Mouse (Mus musculus): ENCODE data around the gene Tnfrsf8.
"Not testable (repeated sequence)": the region's sequence is repeated elsewhere in the genome, so short reads cannot be mapped to it uniquely, and the experiment has no call there.

Tnfrsf8 gene

DNA sequence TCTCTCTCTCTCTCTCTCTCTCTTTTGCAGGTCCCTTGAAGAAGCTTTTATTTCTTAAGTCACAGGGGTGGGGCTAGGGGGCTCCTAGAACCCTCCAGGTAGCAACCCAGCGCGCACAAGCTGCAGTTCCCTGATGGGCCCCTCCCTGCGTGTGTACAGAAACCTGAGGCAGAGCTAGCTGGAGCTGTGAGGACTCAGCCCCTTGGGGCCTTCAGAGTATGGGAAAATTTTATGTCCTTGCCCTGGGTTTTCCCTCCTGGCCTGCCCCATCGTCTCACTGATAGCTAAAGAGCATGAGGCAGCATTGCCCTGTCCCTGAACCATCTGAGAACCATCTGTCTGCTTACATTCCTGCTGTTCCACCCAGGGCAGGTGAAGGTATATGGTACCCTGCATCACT lies 8.5 kb downstream of the Tnfrsf8 start:
- no peak for DNase-seq

- not testable (repeated sequence) for DNase-seq
Measured at GRCm38 (mm10) chr4:145305661-145306362, 9.2 kb downstream of the Tnfrsf8 start.

- DNase-seq: no peak
Measured at GRCm38 (mm10) chr4:145304109-145304508, 10.9 kb downstream of the Tnfrsf8 start.

- DNase-seq: no peak
Measured at GRCm38 (mm10) chr4:145302106-145302505, 12.9 kb downstream of the Tnfrsf8 start.

GRCm38 (mm10) chr4:145300210-145300927 lies 14.6 kb downstream of the Tnfrsf8 start:
- no peak for DNase-seq

- no peak for DNase-seq
Measured at GRCm38 (mm10) chr4:145299355-145299754, 15.6 kb downstream of the Tnfrsf8 start.

- DNase-seq: no peak
Measured at GRCm38 (mm10) chr4:145298846-145299245, 16.1 kb downstream of the Tnfrsf8 start.

- DNase-seq: peak; percentile 26 to 32
Measured at GRCm38 (mm10) chr4:145295589-145296300, 19.2 kb downstream of the Tnfrsf8 start.

GRCm38 (mm10) chr4:145294588-145294987 lies 20.4 kb downstream of the Tnfrsf8 start:
- DNase-seq: no peak

- DNase-seq: peak; percentile 24 to 41
Measured at GRCm38 (mm10) chr4:145286369-145287120, 28.4 kb downstream of the Tnfrsf8 start.

- DNase-seq: no peak
Measured at GRCm38 (mm10) chr4:145284675-145285074, 30.3 kb downstream of the Tnfrsf8 start.

DNA sequence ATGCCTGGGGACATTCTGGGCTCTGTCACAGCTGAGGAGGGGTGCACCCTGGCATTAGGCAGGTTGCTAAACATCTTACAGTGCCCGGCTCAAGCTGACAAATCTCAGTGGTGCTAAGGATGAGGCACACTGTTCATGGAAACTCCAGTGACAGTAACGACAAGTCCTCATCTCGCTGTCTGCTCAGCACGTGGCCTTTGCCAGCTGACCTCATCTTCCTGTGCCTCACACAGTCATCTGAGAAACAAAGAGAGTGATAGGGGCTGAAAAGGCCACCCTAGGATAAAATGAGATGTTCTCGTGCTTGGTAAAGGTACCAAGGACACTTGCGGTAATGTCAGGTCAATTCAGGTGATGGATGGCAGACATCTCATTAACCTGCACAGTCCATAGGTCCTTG lies 31.5 kb downstream of the Tnfrsf8 start:
- DNase-seq: no peak

GRCm38 (mm10) chr4:145280966-145281365 lies 34.0 kb downstream of the Tnfrsf8 start:
- no peak for DNase-seq

- no peak for DNase-seq
Measured at GRCm38 (mm10) chr4:145278724-145279370, 36.1 kb downstream of the Tnfrsf8 start.

DNA sequence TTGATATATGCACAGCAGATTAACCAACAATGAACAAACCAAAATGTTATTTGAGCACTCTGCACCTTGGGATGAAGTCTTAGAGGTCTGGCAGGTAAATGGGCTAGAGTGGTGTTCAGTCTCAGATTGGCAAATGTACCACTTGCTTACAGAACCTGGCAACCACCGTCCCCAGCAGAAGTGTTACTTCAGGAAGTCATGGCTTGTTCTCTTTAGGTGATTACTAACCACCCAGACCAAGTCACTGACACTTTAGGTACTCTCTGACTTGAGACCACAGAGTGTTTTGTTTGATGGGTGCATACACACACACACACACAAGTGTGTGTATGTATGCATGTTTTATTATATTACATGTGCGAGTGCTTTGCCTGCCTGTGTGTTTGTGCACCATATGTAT lies 36.7 kb downstream of the Tnfrsf8 start:
- DNase-seq: no peak

DNA sequence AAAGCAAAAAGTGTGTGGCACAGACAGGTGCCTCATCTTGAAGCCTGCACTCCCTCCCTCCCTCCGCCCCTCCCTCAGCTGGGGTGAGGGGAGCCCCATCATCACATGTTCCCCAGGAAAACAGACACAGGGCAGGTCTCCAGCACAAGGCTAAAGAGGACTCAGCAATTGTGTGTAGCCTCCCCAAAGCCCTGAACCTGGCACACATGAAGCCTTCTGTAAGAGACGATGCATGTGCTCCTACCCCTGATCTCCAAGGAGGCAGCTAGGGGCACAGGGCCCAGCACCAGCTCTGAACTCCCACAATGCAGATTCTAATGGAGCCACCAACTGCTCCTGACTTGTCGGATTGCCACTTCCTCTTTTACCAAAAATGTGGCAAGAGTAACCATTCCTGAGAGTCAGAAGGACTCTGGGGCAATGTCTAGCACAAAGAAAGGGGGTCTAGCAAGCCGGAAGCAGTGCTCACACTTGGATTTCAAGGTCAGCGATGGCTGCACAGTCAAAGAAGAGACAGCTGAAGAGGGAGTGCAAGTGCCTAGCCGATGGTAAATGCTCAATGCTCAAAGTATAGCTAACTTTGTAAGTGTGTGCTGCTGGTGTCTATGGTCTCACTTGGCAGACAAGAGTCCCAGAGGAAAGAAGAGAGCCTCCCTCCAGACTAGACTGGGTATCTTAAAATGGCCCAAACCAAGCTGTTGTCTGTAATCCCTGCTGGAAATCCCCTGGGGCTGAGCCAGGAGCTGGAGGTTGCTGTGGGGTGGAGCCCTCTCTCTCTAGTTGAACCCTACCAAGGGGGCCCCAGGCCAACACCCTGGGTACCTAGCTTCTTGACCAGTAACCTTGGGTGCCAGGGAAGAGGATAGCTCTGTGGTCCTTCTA lies 38.4 kb downstream of the Tnfrsf8 start:
- DNase-seq: no peak

GRCm38 (mm10) chr4:145274887-145275286 lies 40.1 kb downstream of the Tnfrsf8 start:
- no peak for DNase-seq

DNA sequence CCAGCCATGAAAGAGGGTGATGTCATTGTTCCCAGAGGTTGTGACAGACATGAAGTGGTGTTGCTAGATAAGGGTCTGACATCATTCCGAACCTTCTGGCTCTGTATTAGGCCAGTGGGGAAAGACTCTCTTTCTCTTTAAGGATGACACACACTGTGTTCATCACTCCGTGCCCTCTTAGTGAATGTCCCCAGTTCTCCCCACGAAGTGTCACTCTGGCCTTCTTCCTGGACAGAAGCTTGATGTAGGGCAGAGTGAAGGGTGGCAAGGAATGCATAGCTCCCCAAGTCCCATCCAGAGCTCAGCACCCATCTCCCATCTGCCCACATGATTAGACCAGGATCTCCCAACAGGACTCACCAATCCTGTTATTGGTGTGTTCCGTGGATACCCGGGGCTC lies 41.0 kb downstream of the Tnfrsf8 start:
- no peak for DNase-seq

DNA sequence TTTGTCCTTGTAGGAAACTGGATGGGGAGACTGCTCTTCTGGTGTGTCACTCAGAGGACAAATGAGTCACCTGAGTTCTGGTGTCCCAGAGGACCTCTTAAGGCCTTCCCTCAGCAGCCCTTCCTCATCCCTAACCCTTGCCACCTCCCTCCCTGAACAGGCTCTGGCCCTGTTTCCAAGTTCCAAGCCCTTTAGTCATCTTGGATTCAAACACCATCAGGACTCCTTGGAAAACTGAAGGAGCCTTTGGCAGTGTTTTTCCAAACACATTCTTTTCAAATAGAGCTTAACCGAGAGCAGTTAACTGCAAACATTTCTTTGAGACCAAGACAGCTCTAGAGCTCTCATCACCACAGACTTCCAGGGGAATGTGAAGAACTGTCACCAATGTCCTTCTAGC lies 42.2 kb downstream of the Tnfrsf8 start:
- DNase-seq: no peak

- no peak for DNase-seq
Measured at GRCm38 (mm10) chr4:145271634-145272033, 43.3 kb downstream of the Tnfrsf8 start.

GRCm38 (mm10) chr4:145270136-145270535 lies 44.8 kb downstream of the Tnfrsf8 start:
- no peak for DNase-seq

All from cerebellum, adult 18-20 months (tissue).